Mouse (Mus musculus) ovary, postnatal 14 days (tissue): ENCODE data around the gene Frat1.

Experiments
- DNase-seq: peaks from one replicate; pipeline ENCODE4 v3.0.0; 2022; ENCODE audit warnings: low spot score

Frat1 gene

DNA sequence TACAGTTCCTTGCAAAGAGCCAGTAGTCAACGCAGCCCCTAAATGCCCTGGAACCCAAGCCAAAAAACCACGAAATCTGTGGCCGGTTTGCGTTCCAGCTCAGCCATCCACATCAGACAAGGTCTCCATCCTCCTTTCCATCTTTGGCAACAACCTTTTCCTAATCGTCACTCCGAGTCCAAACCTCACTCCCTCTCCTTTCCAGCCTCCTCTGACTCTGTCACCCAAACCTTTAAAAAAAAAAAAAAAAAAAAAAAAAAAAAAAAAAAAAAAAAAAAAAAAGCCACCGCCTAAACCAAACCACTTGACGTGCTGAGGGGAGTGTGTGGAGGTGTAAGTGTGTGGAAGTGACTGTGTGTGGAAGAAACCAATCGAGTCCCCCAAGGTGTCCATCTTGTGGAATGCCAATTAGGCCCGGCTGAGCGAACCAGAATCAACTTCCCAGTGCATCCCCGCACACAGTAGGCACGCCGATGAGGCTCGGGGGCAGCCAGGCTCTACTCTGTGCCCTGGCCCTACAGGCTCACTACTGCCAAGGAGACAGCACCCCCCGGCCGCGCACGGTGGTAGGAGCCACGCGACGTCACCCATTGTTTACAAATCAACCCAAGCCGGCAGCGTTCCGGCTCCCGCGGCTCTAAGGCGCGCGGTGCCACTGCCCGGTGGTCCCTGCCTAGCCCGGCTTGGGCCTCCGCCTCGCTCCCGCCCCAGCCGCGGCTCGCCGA, at the start of gene Frat1:
TSS of gene Frat1 (plus strand) at position 590 of the 725 bp plus-strand sequence.
- DNase-seq: peak; percentile 76

- no peak for DNase-seq
Measured at GRCm38 (mm10) chr19:41786896-41787295, 42.9 kb upstream of the Frat1 start.

- DNase-seq: no peak
Measured at GRCm38 (mm10) chr19:41789110-41789961, 40.4 kb upstream of the Frat1 start.

DNA sequence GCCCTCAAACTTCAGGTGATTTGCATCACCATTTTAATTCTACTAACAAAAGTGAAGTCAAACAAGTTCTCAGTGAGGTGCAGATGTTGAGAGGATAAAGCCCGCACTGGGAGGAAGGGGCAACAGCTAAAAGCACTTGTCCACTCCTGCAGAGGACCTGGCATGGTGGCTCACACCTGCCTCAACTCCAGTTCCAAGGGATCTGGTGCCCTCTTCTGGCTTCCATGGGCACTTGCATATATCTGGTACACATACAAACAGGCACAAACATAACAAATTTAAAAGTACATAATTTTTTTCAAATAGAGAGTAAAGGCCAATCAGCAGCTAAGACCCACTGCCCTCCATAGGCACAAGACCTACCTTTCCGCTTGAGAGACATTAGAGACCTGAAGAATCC, 38.4 kb upstream of the Frat1 start:
- DNase-seq: no peak

- DNase-seq: no peak
Measured at GRCm38 (mm10) chr19:41792934-41793486, 36.8 kb upstream of the Frat1 start.

GRCm38 (mm10) chr19:41794017-41794416, 35.8 kb upstream of the Frat1 start:
- no peak for DNase-seq

- DNase-seq: no peak
Measured at GRCm38 (mm10) chr19:41794901-41795300, 34.9 kb upstream of the Frat1 start.

GRCm38 (mm10) chr19:41796148-41796760, 33.5 kb upstream of the Frat1 start:
- no peak for DNase-seq

- no peak for DNase-seq
Measured at GRCm38 (mm10) chr19:41796789-41797327, 32.9 kb upstream of the Frat1 start.

DNA sequence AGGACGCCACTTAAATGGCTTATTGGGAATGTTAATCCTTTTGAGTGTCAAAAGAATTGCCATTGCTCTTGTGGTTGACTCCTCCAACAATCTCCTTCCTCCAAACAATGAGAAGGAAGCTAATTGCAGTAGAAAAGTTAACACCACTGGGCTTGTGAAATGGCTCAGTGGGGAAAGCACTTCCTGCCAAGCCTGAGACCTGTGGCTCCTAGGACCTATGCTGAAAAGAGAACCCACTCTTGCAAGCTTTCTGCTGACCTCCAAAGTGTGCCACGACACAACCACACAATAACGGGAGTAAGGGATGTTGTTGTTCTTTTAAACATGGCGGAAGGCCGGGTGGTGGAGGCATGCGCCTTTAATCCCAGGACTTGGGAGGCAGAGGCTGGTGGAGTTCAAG, 32.2 kb upstream of the Frat1 start:
- DNase-seq: no peak

GRCm38 (mm10) chr19:41800451-41800850, 29.3 kb upstream of the Frat1 start:
- DNase-seq: no peak

DNA sequence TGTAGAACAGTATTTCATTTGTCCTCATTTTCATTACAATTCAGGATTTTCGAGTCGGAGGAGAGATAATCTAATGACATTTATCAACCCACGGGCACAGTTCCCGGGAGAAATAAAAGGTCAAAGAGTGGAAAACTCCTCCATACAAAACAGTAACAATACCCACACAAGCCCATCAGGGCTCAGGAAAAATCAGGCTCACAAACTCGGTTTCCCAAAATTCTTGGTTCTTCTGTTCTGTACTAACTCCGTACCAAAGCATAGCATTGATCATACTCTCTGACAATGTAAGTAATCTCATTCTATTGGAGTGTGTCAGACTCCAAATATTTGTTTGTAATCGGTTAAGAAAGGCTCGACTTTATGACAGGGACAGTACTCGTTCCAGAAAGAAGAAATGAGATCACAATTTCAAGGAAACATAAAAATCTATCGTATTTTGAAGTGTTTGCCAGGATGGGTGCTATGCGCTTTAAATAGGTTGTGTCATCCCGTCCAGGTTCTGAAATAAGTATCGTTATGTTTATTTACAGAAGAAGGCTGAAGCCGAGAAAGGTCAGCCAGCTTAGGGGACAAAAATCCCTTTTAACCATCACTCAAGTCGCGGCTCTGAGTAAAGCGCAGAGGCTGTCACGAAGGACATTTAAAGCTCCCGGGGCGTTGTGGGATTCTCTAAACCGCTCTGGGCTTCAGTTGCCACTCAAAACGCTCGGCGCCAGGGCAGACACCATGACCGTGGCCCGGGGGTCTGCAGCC, 28.6 kb upstream of the Frat1 start:
- no peak for DNase-seq

- DNase-seq: peak; percentile 79
Measured at GRCm38 (mm10) chr19:41801742-41802369, 27.9 kb upstream of the Frat1 start, which contains the start of gene Arhgap19. TSS of gene Arhgap19 (minus strand) at chr19:41802047.

- DNase-seq: no peak
Measured at GRCm38 (mm10) chr19:41803322-41803721, 26.4 kb upstream of the Frat1 start.

DNA sequence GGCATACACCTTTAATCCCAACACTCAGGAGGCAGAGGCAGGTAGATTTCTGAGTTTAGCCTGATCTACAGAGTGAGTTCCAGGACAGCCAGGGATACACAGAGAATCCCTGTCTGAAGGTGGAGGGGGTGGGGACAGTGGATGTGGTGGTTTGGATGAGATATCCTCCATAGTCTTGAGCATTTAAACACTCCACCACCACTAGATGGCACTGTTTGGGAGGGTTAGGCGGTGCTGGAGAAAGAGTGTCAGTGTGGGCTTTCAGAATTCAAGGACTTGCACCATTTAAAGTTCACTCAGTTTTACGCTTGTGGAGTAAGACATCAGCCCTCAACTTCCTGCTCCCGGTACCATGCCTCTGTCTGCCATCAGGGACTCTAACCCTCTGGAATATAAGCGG, 23.9 kb upstream of the Frat1 start:
- DNase-seq: no peak

- no peak for DNase-seq
Measured at GRCm38 (mm10) chr19:41807497-41807896, 22.3 kb upstream of the Frat1 start.

GRCm38 (mm10) chr19:41808104-41808634, 21.6 kb upstream of the Frat1 start:
- no peak for DNase-seq

GRCm38 (mm10) chr19:41810074-41810473, 19.7 kb upstream of the Frat1 start:
- DNase-seq: no peak

DNA sequence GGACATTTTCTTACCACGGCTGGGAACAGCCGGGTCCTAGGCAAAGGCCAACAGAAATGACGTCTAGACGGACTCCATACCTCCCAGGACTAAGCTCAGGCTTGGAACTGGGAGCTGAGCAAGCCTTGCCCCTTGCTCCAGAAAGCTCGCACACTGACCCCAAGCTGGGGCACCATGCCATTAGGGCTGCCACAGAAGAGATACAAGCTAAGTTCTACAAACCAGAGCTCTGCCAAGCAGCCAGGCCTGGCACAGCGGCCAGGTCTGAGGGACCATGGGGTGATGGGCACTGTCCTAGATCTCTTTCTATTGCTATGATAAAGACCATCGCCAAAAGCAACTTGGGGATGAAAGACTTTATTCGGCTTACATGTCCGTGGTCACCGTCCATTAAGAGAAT, 17.2 kb upstream of the Frat1 start:
- DNase-seq: no peak

- DNase-seq: no peak
Measured at GRCm38 (mm10) chr19:41813374-41813773, 16.4 kb upstream of the Frat1 start.

DNA sequence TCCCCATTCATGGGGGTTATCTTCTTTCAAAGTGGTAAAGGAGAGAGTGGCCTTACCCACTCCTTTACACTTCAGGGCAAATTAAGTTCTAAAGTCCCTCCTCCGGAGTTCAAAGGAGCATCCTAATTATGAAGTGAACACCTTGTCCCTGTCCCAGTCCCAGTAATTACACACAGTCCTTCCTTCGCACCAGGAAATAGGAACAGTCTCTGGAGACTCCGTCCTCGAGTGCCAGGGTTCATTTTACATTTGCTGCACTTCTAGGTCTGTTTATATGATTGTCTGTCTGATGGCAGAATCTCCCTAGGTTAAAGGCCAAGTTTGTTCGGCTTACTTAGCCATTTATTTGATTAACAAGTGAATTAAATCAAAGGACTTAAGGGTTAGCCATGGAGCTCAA, 13.4 kb upstream of the Frat1 start:
- no peak for DNase-seq
